Mouse (Mus musculus) lung, postnatal 0 days (tissue): Measurements from ENCODE around the gene Cep70.

Source experiments
- CTCF ChIP-seq: IDR thresholded peaks from 2 replicates; pipeline ENCODE4 v1.5.1; 2016; ENCODE audit warnings: antibody characterized with exemption, mild to moderate bottlenecking
- EP300 ChIP-seq: IDR thresholded peaks from 2 replicates; pipeline ENCODE4 v1.6.1; 2016; ENCODE audit warnings: antibody characterized with exemption, mild to moderate bottlenecking, control low read depth

GRCm38 (mm10) chr9:99242533-99243189 lies 506 bp upstream of the Cep70 start:
- TF ChIP-seq CTCF (peak; percentile 30), EP300 (0 out of 2 replicates have a peak, but pooled peaks have one; percentile 3)
